Mouse (Mus musculus) splenic B cell, adult 2 months (primary cell): ENCODE data around the gene Rab20.

ENCODE experiments used
- DNase-seq: peaks from one replicate; pipeline ENCODE4 v3.0.0-alpha.2; 2011; ENCODE audit warnings: low read depth, low spot score
- H3K27me3 ChIP-seq: 2 replicates; pipeline ENCODE4 v1.6.1; 2012; ENCODE audit warnings: mild to moderate bottlenecking, low read length, moderate library complexity, mixed read lengths; ENCODE audit not compliant: control insufficient read depth, poor library complexity, insufficient read depth, severe bottlenecking
- H3K36me3 ChIP-seq: 2 replicates; pipeline ENCODE4 v1.6.1; 2012; ENCODE audit warnings: mild to moderate bottlenecking, low read length, moderate library complexity, mixed read lengths; ENCODE audit not compliant: control insufficient read depth, poor library complexity, insufficient read depth, severe bottlenecking

The Rab20 gene

DNA sequence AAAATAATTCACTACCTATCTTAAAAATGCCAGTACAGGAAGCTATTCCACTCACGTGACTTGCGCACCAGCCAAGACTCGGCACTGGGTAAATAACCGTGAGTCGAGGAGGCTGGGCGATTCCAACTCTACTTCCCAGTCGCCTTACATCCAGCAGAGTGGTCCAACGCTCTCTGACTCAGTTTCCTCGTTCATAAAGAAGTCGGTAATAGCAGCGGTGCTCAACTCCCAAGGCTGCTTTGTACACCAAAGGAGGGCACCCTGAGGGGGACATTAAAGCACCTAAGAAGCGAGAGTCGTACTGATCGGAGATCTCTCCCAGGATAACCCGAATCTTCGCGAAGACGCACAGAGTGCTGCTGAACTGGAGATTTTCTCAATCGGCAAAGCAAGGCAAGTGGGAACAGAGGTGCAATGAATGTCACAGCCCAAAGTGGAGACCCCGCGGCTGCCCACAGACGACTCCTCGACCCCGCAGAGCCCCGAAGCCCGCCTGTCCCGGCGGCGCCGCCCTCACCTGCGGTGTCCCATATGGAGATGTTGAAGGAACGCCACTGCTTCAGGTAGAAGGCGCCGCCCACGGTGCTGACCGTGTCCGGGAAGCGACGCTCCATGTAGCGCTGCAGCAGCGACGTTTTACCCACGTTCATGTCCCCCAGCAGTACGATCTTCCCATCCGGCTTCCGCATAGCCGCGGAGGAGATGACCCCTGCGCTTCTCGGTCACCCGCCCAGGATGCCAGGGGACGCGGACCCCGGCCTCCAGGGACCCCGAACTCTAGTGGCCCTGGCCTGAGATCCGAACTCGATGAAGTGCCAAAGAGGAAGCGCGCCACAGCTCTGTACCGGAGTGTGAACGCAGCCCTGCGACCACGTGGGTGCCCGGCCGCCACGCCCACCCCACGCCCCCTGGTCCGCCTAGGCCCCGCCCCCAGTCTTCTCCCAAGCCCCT, at the start of gene Rab20:
TSS of gene Rab20 (minus strand) at position 900 of the 951 bp plus-strand sequence.
- Histone ChIP-seq H3K27me3 (no peaks in the 10 kb centered on the region), H3K36me3 (no peaks in the 10 kb centered on the region)
- peak; percentile 63 for DNase-seq

DNA sequence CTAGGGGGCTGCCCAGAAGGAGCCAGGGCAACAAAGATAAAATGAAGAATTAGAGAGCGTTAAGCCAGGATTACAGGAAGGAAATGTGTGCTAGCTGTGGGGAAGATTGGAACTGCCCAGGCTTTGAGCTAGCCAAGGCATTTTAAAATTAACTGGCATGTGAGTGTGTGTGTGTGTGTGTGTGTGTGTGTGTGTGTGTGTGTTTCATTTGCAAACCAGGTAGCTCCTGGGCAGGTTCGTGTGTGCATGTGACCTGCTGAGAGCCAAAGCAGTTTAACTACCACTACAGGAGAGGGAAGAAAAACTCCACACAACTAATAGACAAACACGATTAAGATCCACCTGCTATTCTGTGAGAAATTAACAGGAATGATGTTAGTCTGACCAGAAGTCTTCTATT, 44.8 kb upstream of the Rab20 start:
- no peak for DNase-seq
- no peaks in the 10 kb centered on the region for H3K27me3 ChIP-seq
- no peaks in the 10 kb centered on the region; the same call in 1 of the 2 replicates for H3K36me3 ChIP-seq

DNA sequence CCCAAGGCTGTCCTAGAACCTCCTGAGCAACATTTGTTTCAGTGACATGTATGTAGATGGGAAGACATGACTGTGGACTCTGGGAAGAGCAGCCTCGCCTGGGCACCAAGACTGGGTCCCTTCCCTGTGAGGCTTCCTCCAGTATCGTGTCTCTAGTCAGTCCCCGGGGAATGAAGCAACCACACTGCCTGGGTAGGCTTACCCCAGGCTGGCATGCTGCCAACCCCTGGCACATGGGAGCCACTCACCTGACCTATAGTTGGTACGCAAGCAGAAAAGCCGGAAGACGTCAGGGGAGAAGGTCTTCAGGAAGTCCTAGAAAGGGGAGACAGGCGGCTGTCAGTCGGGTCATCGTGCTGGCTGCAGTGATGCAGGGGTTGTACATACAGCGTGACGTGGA, 40.2 kb upstream of the Rab20 start:
- DNase-seq, result no peak
- H3K27me3 ChIP-seq, result no peaks in the 10 kb centered on the region
- no peaks in the 10 kb centered on the region; the same call in none of the 2 replicates for H3K36me3 ChIP-seq

DNA sequence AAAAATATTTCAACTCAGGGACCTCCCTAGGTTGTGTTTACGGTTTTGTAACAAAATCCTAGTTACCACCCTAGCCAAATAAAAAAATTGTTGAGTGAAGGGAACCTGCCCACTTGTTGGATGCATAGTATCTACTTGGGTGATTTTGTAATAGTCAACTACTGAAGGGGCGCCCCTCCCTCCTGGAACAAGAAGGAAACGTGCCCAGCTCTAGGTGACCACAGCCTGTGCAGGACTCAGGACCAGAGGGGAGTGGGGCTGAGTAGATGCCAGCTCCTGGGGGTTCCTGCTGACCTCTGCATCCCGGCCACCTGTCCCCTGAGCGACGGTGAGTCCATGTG, 39.5 kb upstream of the Rab20 start:
- DNase-seq, result no peak
- Histone ChIP-seq H3K27me3 (no peaks in the 10 kb centered on the region), H3K36me3 (no peaks in the 10 kb centered on the region; the same call in none of the 2 replicates)

DNA sequence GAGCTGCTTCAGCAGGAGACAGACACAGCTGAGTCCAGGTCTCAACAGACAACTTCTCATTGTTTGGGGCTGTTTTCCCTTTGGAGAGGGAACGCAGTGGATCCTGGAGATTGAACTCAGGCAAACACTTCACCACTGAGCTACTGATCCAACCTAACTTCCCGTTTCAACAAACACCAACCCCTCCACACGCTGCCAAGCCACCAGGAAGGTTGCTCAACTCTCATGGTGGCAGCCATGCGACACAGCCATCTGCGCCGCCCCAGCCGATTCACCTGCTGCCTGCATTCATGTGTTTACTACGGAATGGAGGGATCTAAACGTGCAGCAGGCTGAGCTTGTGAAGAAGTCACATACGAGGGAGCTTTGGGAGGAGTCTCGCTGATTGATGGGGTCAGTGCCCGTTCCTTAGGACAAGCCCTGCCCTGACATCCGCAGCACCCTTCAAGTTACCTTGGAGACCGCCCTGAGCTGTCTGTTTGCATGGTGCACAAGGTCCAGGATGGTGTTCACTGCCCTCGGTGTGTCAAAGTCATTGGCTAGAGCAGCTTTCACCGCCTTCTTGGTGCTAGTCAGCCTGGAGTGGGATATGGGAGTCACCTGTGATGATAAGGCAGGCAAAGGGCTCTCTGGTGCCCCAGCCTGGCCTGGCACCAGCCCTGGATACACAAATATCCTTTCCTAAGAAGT, 39.0 kb upstream of the Rab20 start:
- no peak for DNase-seq
- Histone ChIP-seq H3K36me3 (no peaks in the 10 kb centered on the region; the same call in none of the 2 replicates), H3K27me3 (no peaks in the 10 kb centered on the region)

DNA sequence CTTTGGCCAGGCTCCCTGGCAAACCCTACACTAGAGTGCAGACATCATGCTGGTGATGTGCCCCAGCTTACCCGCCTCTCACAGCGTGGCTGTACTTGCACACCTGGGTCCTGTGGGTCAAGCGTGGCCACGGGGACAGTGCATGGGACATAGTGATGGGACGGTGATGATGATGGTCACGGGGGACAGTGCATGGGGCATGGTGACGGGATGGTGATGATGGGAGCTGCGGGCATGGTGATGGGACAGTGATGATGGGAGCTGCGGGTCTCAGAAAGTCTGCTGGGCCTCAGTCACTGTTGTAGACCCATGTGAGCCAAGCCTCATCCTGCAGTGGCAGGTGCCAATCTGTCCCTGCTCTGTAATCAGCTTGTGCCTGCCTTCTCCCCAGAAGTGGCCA, 37.8 kb upstream of the Rab20 start:
- H3K36me3 ChIP-seq, result peaks cover 2% of the 10 kb centered on the region
- DNase-seq, result no peak
- H3K27me3 ChIP-seq, result no peaks in the 10 kb centered on the region

DNA sequence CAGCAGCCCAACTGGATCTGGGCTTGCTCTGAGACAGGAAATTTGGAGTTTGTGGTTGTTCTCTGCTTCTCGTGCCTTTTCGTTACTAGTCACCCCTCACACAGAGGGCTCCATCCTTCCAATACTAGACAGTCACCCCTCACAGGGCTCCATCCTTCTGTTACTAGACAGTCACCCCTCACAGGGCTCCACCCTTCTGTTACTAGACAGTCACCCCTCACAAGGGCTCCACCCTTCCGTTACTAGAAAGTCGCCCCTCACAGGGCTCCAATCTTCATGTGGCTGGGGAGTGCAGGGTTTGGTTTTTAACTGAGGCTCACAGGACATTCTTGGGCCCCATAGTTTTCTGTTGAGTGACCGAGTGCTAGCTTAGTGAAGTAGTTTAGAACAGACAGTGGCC, 34.7 kb upstream of the Rab20 start:
- DNase-seq, result no peak
- peaks cover 4% of the 10 kb centered on the region for H3K36me3 ChIP-seq
- H3K27me3 ChIP-seq, result no peaks in the 10 kb centered on the region

DNA sequence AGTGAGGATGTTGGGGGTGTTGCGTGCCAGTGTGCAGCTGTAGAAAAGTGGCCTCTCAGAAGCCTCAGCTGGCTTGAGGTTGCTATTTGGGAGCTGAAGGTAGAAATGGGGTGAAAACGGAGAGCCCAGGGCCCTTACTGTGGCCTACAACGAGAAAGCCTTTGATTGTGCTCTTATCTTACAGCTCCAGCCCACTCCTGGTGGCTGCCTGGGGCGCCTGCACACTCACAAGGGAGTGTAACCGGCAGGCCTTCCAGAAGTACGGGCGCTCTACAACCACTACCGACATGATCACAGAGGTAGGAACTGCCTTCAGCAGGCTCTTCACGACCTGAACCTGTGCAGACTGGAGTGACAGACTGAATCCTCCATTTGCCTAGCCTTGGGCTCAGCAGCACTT, 34.2 kb upstream of the Rab20 start:
- DNase-seq, result no peak
- H3K36me3 ChIP-seq, result peaks cover 5% of the 10 kb centered on the region
- H3K27me3 ChIP-seq, result no peaks in the 10 kb centered on the region

DNA sequence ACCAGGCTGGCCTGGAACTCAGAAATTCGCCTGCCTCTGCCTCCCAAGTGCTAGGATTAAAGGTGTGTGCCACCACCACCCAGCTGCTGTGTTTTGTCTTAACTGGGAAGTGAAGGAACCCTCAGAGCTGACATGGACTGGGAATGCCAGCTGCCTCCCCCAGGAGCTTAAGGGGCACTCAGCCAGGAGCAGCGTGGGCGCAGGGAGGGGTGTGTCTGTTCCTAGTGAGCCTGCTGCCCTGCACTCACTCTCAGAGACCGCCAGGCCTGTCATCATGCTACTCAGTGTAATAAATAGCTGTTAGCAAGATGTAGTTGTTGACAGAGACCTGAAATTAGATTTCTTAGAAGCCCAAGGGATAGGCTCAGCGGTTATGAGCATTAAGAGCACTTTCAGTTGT, 32.5 kb upstream of the Rab20 start:
- H3K27me3 ChIP-seq, result no peaks in the 10 kb centered on the region
- DNase-seq, result no peak
- H3K36me3 ChIP-seq, result peaks cover 6% of the 10 kb centered on the region

DNA sequence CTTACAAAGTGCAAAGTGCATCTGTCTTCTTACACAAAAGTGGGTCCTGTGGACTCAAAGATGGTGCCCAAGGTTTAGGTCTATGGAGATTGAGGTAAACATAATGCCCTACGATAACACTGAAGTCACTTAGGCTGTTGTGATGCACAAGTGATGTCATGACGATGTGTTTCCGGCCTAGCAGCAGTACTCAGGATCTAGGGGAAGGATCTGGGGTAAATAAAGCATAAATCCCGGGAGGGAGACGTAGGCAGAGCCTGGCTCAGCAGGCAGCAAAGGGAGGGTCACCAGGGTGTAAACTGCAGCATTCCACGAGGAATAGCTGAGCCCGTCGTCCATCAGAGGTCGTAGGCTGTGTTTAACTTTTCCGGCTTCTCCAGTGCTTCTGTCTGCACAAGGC, 30.4 kb upstream of the Rab20 start:
- DNase-seq, result no peak
- Histone ChIP-seq H3K36me3 (peaks cover 8% of the 10 kb centered on the region), H3K27me3 (no peaks in the 10 kb centered on the region)

DNA sequence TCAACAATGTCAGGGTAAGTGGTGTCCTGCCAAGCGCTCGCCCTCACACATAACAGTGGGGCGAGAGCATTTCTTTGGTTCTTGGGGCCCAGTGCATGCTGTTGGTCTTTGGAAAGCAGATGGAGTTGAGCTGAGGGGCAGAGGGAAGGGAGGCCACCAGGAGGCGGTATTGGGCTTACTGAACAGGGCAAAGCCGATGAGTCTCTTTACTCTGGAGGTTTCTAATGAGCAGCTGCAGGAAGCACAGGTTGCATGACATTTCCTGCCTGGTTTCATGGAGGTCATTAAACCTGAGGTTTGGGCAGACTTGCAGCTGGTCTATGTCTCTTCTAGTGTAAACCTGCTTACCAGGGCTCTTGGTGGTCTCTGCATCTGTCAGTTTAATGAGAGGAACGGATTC, 28.3 kb upstream of the Rab20 start:
- peak; percentile 79 for DNase-seq
- no peaks in the 10 kb centered on the region for H3K27me3 ChIP-seq
- H3K36me3 ChIP-seq, result peaks cover 8% of the 10 kb centered on the region

DNA sequence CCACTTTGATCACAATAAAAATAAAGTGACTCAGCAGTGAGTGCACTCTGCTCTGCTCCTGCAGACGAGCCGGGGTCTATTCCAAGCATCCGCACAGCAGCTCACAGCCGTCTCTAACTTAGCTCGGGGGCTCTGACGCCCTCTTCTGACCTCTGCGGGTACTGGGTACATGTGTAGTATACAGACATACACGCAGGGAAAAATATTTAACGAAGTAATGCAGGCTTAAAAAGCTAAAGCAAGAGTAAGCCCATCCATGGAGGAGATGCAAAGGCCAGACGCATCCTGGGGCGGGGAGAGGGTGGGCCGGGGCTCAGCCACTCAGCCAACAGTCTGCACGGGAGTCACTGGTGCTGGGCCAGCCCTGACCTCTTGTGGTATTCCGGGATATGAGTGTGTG, 27.6 kb upstream of the Rab20 start:
- DNase-seq, result no peak
- H3K36me3 ChIP-seq, result peaks cover 6% of the 10 kb centered on the region

DNA sequence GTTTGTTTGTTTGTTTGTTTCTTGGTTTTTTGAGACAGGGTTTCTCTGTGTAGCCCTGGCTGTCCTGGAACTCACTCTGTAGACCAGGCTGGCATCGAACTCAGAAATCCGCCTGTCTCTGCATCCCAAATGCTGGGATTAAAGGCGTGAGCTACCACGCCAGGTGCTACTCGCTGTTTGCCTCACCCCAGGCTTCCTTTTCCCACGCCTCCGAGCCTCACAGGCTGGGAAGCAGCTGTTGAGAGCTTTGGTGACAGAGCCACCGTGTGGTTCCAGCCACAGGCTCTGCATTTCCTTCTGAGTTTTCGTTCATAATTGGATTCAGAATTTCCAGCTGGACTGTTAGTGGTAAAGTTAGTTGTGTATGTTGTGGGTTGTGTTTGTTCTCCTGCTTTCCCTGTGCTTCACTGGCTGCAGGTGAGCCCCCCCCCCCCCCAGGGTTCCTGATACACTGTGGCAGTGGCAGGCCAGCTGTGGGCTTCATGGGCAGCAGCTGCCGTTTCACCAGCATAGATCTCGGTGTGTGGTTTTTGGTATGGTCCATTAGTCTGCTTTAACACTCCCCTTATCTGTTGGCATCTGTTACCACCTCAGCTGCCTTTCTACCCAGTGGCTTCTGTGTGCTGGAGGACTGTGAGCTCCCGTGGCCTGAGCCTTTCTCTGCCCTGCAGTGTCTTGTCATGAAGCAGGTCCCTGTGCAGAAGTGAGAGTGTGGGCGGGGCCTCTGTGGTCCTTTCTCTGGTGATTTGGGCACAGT, 25.1 kb upstream of the Rab20 start:
- no peak for DNase-seq
- H3K36me3 ChIP-seq, result peaks cover 4% of the 10 kb centered on the region
- H3K27me3 ChIP-seq, result no peaks in the 10 kb centered on the region

More for the DNA sequence above, 27.6 kb upstream of the Rab20 start:
- no peaks in the 10 kb centered on the region for H3K27me3 ChIP-seq

DNA sequence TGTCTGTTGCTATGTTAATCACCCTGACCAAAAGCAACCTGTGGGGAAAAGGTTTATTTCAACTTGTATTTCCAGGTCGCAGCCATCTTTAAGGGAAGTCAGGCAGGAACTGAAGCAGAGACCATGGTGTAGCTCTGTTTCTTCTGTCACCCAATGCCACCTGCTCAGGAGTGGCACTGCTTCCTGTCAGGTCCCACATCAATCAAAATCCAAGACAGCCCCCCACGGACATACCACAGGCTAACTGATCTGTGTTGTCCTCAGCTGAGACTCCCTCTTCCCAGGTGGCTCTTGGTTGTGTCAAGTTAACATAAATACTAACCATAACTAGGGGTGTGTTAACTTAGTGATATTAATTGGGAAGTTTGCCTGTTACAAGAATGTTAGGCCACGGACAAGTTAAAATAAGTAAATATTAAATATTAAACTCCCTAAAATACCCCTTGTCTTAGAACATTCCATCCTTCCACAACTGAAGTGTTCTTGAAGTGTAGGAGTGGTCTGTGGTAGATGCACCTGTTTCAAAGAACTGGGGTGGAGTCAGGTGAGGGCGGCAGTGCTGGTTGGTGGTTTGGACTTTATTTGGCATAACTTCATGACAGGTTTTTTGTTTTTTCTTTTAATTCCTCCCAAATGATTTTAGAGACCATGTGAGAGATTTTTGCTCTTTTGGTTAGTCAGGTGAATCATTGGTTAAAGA, 20.4 kb upstream of the Rab20 start:
- Histone ChIP-seq H3K36me3 (no peaks in the 10 kb centered on the region; the same call in 1 of the 2 replicates), H3K27me3 (no peaks in the 10 kb centered on the region)
- no peak for DNase-seq
